Mouse (Mus musculus): Measurements from ENCODE around the gene Cpne6. TPM values are rescaled to one million over a fixed set of nuclear protein-coding genes. Genes with fewer than 3 reads are reported as not detected.

The Cpne6 gene
- total and polyA plus RNA-seq, 3 experiments: not detected

GRCm38 (mm10) chr14:55560202-55561073 lies 50.2 kb downstream of the Cpne6 start, which contains the start of gene A730061H03Rik:
Gene A730061H03Rik (minus strand): TSS chr14:55560406.
- H3K4me1 ChIP-seq (ENCODE audit: control insufficient read depth in 1 of 2, insufficient read depth in 2 of 2, low read length in 2 of 2): peaks cover 7 to 30% of the 10 kb centered on the region in 2 experiments; a peak in 3 of 4 replicates
- H3K4me3 ChIP-seq (ENCODE audit: control insufficient read depth in 1 of 2, insufficient read depth in 1 of 2, low read depth in 2 of 2, low read length in 2 of 2): peak within 1 kb of the TSS; percentile 68 to 81
- peak within 1 kb of the TSS; percentile 87 for H3K27ac ChIP-seq (ENCODE audit: control insufficient read depth, low read depth, low read length)
- H3K27me3 ChIP-seq (ENCODE audit: control insufficient read depth in 1 of 2, insufficient read depth in 2 of 2, low read length in 2 of 2): no peaks in the 10 kb centered on the region
- peaks cover 0 to 23% of the 10 kb centered on the region in 2 experiments; a peak in 2 of 4 replicates for H3K36me3 ChIP-seq (ENCODE audit: control insufficient read depth in 1 of 2, insufficient read depth in 2 of 2, low read length in 2 of 2)
- peak within 1 kb of the TSS; percentile 75 for H3K9ac ChIP-seq (ENCODE audit: control insufficient read depth, low read depth, low read length, poor library complexity, severe bottlenecking)
- peak; percentile 100 for DNase-seq (ENCODE audit: low read depth, low spot score)
- no peaks in the 10 kb centered on the region for H3K9me3 ChIP-seq (replicated peaks; ENCODE audit: insufficient read depth, low read length)
- no peaks in the 10 kb centered on the region; the same call in none of the 2 replicates for H3K79me2 ChIP-seq (ENCODE audit: control insufficient read depth, insufficient read depth, low read length, poor library complexity)
- TF ChIP-seq RCOR1 (IDR thresholded peaks at IDR 0.05; ENCODE audit: low read depth, low read length): peak; percentile 51; the same call in 1 of the 2 replicates
- TF ChIP-seq MXI1 (IDR thresholded peaks at IDR 0.05; ENCODE audit: low read depth, low read length): peak; percentile 83; the same call in 1 of the 2 replicates
- TF ChIP-seq TAL1 (IDR thresholded peaks at IDR 0.05; ENCODE audit: low read length): no peak
- peak; percentile 26; the same call in 1 of the 2 replicates for TF ChIP-seq ETS1 (IDR thresholded peaks at IDR 0.05; ENCODE audit: low read depth, low read length)
- no peak for TF ChIP-seq UBTF (IDR thresholded peaks at IDR 0.05; ENCODE audit: borderline replicate concordance, insufficient read depth, low read depth, low read length)
- TF ChIP-seq USF2 (IDR thresholded peaks at IDR 0.05; ENCODE audit: borderline replicate concordance in 1 of 2, insufficient read depth in 1 of 2, low read depth in 1 of 2, low read length in 2 of 2): 0 out of 4 replicates have a peak, but pooled peaks of 1 of the 2 experiments have one; percentile 43
- no peak for TF ChIP-seq RAD21 (IDR thresholded peaks at IDR 0.05; ENCODE audit: low read depth, low read length)
- peak; percentile 91 for TF ChIP-seq BHLHE40 (IDR thresholded peaks at IDR 0.05; ENCODE audit: borderline replicate concordance, low read depth, low read length)
- TF ChIP-seq GATA1 (IDR thresholded peaks at IDR 0.05; ENCODE audit: low read depth, low read length): peak; percentile 89
- TF ChIP-seq MYC (IDR thresholded peaks at IDR 0.05; ENCODE audit: low read depth, low read length): peak; percentile 77; the same call in 1 of the 2 replicates
- no peak for TF ChIP-seq MEF2A (IDR thresholded peaks at IDR 0.05; ENCODE audit: extremely low read depth, insufficient replicate concordance, low read depth, low read length, poor library complexity, severe bottlenecking)
- no peak for TF ChIP-seq ZNF384 (IDR thresholded peaks at IDR 0.05; ENCODE audit: low read depth, low read length)
- TF ChIP-seq MAZ (IDR thresholded peaks at IDR 0.05; ENCODE audit: low read depth, low read length): peak; percentile 95
- no peak for TF ChIP-seq ZC3H11A (IDR thresholded peaks at IDR 0.05; ENCODE audit: low read depth, low read length)
- TF ChIP-seq ZKSCAN1 (IDR thresholded peaks at IDR 0.05; ENCODE audit: low read depth, low read length): no peak
- TF ChIP-seq ELF1 (IDR thresholded peaks at IDR 0.05; ENCODE audit: low read depth, low read length): peak; percentile 81
- peak; percentile 91 for TF ChIP-seq MAX (IDR thresholded peaks at IDR 0.05; ENCODE audit: low read length)
- peak; percentile 58; the same call in 1 of the 2 replicates for TF ChIP-seq SIN3A (IDR thresholded peaks at IDR 0.05; ENCODE audit: low read length)
- TF ChIP-seq POLR2AphosphoS5 (IDR thresholded peaks at IDR 0.05; ENCODE audit: borderline replicate concordance, low read depth, low read length): no peak
- 0 out of 2 replicates have a peak, but pooled peaks have one; percentile 14 for TF ChIP-seq MYB (IDR thresholded peaks at IDR 0.05; ENCODE audit: low read depth, low read length)
- peak; percentile 69 for TF ChIP-seq TBP (IDR thresholded peaks at IDR 0.05; ENCODE audit: low read depth, low read length)
- no peak for TF ChIP-seq E2F4 (IDR thresholded peaks at IDR 0.05; ENCODE audit: borderline replicate concordance, low read depth, low read length)
- peak; percentile 90 for TF ChIP-seq USF1 (IDR thresholded peaks at IDR 0.05; ENCODE audit: low read depth, low read length)
- peak; percentile 29; the same call in 1 of the 2 replicates for TF ChIP-seq NRF1 (IDR thresholded peaks at IDR 0.05; ENCODE audit: insufficient read depth, low read depth, low read length, poor library complexity, severe bottlenecking)
- peak; percentile 72 for TF ChIP-seq HCFC1 (IDR thresholded peaks at IDR 0.05; ENCODE audit: low read depth, low read length)
- no peak for TF ChIP-seq MAFK (IDR thresholded peaks at IDR 0.05; ENCODE audit: borderline replicate concordance, low read depth, low read length)
- no peak; a peak in 1 of 6 replicates for TF ChIP-seq CTCF (IDR thresholded peaks at IDR 0.05 in 2 of 3, conservative IDR thresholded peaks at IDR 0.05 in 1 of 3; ENCODE audit: control insufficient read depth in 1 of 3, insufficient read depth in 1 of 3, low read depth in 2 of 3, low read length in 3 of 3, poor library complexity in 1 of 3, severe bottlenecking in 1 of 3)
- peak; percentile 19; the same call in 1 of the 2 replicates for TF ChIP-seq TCF12 (IDR thresholded peaks at IDR 0.05; ENCODE audit: low read depth, low read length)
- TF ChIP-seq ZMIZ1 (IDR thresholded peaks at IDR 0.05; ENCODE audit: low read depth, low read length): 0 out of 2 replicates have a peak, but pooled peaks have one; percentile 28
- no peak for TF ChIP-seq GABPA (IDR thresholded peaks at IDR 0.05; ENCODE audit: low read depth, low read length)
- TF ChIP-seq JUND (IDR thresholded peaks at IDR 0.05; ENCODE audit: low read depth, low read length): no peak
- TF ChIP-seq POLR2AphosphoS2 (IDR thresholded peaks at IDR 0.05; ENCODE audit: low read length): peak; percentile 70; the same call in 1 of the 2 replicates
- TF ChIP-seq NELFE (IDR thresholded peaks at IDR 0.05; ENCODE audit: low read depth, low read length): peak; percentile 61
- TF ChIP-seq SMC3 (IDR thresholded peaks at IDR 0.05; ENCODE audit: low read depth, low read length): no peak
